Mouse (Mus musculus) ES-E14 (cell line): ENCODE measurements around the gene Olfr194.
"Not testable (repeated sequence)": the region's sequence is repeated elsewhere in the genome, so short reads cannot be mapped to it uniquely, and the experiment has no call there.

ENCODE experiments used
- CHD2 ChIP-seq: IDR thresholded peaks from 2 replicates; pipeline ENCODE4 v1.6.1; 2014; ENCODE audit warnings: mild to moderate bottlenecking, low read depth, low read length, inconsistent platforms
- HCFC1 ChIP-seq: IDR thresholded peaks from 2 replicates; pipeline ENCODE4 v1.6.1; 2012; ENCODE audit warnings: low read length, inconsistent platforms, borderline replicate concordance; ENCODE audit not compliant: insufficient read depth
- MAFK ChIP-seq: IDR thresholded peaks from 2 replicates; pipeline ENCODE4 v1.6.1; 2014; ENCODE audit warnings: mild to moderate bottlenecking, low read depth, low read length, inconsistent platforms; ENCODE audit not compliant: insufficient read depth
- ZNF384 ChIP-seq: IDR thresholded peaks from 2 replicates; pipeline ENCODE4 v1.6.1; 2012; ENCODE audit warnings: low read depth, low read length, inconsistent platforms

DNA sequence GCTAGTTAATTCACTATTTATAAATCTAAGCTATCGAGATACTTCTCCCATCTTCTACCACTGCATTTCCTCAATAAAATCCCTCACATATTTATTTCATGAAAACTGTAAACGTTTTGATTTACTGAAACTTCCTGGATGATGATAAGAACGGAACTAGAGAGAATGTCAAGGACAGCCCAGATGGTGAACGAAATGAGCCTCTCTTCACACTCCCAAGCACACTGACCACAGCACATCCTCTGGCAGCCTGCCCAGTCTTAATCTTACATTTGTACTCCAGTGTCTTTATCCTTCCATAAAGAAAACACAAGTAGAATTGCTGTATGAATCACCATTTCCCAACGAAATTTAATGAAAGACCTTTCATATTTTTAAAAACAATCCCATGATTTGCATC, 12.3 kb downstream of the Olfr194 start:
- TF ChIP-seq HCFC1, MAFK, ZNF384, CHD2: not testable (repeated sequence)
